Mouse (Mus musculus) CD8-positive naive resting alpha-beta T cell, adult 2 months (primary cell): ENCODE data around the gene H2afj.

Experiments
- DNase-seq, 2 experiments: peaks; one replicate each; pipeline ENCODE4 v3.0.0; 2022; ENCODE audit warnings: low read depth in 2 of 2, low spot score in 2 of 2

Gene H2afj

GRCm38 (mm10) chr6:136844903-136845302 lies 36.9 kb downstream of the H2afj start:
- no peak for DNase-seq

GRCm38 (mm10) chr6:136845706-136846480 lies 37.8 kb downstream of the H2afj start:
- no peak for DNase-seq

- DNase-seq: no peak
These were observed 39.2 kb downstream of the H2afj start for GRCm38 (mm10) chr6:136847267-136847666.

- DNase-seq: peak; percentile 42 to 61
These were observed 39.7 kb downstream of the H2afj start for GRCm38 (mm10) chr6:136847790-136848189.

DNA sequence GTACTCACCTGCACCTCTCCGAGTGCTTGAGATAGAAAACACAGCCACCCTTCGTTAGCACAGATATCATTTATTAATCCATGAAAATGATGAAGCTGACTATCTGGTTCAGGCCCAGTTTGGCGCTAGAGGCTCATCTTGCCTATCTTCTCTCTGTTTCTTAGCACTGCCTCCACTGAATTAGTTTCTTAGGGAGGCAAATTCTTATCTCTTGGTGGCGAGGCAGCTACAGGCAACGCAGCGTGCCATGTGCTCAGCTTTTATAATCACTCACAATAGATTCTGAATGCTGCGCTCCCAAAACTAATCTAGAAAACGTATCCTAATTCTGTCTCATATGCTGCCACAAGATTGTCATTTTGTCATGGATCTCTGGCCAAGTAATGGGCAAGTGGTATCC lies 40.4 kb downstream of the H2afj start:
- DNase-seq: no peak

DNA sequence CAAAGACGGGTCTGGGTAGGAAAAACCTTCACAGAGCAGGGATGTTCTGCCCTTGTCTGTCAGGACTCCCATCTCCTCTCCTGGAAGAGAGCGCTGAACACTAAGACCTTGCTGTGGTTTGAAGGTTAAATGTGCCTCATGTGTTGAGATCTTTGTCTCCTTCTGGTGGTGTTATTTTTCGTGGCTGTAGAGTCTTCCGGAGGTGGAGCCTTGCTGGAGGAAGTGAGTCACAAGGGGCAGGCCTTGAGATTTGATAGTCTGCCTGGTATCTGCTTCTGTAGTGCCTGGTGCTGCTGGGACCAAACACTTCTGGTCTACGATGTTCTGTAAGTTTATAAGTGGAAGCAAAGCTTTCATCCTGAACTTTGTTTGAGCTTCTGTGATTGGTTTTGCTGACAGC lies 40.9 kb downstream of the H2afj start:
- DNase-seq: no peak

GRCm38 (mm10) chr6:136850267-136850666 lies 42.2 kb downstream of the H2afj start:
- no peak for DNase-seq

DNA sequence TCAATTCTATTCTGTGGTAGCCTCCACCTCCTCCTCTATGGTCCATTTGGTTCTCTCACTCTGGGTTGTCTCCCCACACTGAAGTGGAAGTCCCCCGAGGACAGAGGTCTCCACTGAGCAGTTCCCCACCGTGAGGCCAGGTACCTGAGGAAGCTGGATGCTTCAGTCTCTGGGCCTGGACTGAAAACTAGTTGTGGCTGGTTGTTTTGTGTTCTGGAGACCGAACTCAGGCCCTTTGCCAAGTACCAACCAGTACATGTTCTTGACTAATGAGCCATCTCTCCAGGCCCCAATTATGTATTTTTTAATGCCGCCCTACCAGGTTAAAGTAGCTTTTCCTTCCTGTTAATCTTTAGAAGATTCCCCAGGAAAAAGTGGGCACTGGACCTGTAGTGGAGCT lies 44.3 kb downstream of the H2afj start:
- DNase-seq: no peak

- DNase-seq: no peak
These were observed 44.7 kb downstream of the H2afj start for GRCm38 (mm10) chr6:136852762-136853161.

DNA sequence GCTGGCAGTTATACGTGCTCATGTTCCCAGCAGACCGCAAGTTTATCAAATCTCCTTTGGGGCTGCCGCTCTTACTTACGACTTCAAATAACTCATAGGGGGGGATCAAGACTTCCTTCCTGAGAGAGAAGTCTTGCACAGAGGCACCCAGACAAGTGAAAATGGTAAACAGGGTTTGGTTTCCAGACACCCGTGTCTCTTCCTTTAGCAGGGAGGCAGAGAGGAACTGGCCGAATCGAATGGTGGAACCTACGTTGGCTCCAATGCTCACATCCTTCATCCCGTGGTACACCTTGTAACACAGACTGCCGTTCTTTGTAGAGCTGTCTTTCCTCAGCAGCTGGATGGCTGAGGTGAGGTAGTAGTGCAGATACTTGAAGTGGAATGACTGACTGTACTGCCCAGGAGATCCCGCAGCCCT lies 46.3 kb downstream of the H2afj start:
- peak; percentile 50 to 61 for DNase-seq

GRCm38 (mm10) chr6:136855183-136855582 lies 47.1 kb downstream of the H2afj start:
- no peak for DNase-seq

DNA sequence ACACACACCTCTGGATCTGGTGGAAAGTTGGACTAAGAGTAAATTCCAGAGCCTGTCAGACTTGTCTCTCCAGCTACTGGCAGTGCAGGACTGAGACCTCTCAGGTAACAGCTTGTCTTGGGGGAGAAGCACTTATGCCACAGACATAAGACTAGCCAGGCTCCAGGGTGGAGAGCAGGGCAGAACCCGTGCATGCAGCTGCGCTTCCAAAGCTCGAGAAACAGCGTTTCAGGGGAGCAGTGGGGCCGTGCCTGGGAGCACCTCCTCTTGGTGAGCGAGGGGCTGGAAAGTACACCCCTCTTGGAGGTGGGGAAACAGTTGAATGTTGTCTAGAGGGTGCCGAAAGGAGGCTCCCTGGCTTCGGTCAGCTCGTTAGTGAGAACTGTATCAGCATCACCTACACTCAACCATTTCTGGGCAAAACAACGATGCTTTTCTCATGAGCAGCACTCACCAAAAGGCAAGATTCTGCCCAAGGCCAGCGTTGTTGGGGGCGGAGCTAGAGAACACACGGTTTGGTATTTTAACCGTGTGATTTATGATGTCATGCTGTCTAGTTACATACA lies 48.1 kb downstream of the H2afj start:
- peak; percentile 36 to 56 for DNase-seq

- peak; percentile 22 to 37 for DNase-seq
These were observed 49.3 kb downstream of the H2afj start, which contains the start of gene Art4 for GRCm38 (mm10) chr6:136857186-136857872. TSS of gene Art4 (minus strand) at chr6:136857733.

GRCm38 (mm10) chr6:136857873-136858260 lies 49.8 kb downstream of the H2afj start:
- DNase-seq: no peak

GRCm38 (mm10) chr6:136858420-136858819 lies 50.4 kb downstream of the H2afj start:
- no peak for DNase-seq
